Mouse (Mus musculus): ENCODE results near the gene Timp4. TPM values are rescaled to one million over a fixed set of nuclear protein-coding genes. Genes with fewer than 3 reads are reported as not detected.

Gene Timp4
- polyA plus RNA-seq, 1 experiment from 2014 or later: 10.2 TPM

DNA sequence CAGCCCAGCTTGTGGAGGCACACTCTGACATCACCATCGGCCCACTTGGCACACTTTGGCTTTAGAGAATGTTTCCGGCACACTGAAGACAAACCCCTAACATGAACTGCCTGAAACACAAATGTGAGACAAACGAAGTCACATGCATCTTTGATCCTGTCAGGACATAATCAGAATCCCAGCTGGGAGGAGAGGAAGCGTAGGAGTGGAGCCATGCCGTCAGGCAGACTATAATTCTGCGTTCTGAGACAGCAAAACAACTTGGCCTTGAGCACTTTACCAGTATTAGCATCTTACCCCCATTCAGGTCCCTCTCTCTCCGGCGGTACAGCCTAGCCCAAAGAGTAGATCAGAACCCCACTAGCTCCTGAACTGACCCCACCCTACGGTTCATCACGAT, 21.3 kb upstream of the Timp4 start:
- Histone ChIP-seq H3K4me3 (no peak overlapping the region), H3K27me3 (replicated peaks) (no peaks in the 10 kb centered on the region), H3K36me3 (replicated peaks) (no peaks in the 10 kb centered on the region), H3K9me3 (no peaks in the 10 kb centered on the region), H3K9ac (no peak overlapping the region), H3K4me1 (no peaks in the 10 kb centered on the region), H3K27ac (no peak overlapping the region), H3K4me2 (no peak overlapping the region)
- WGBS: 84% methylated on average over 10 of the region's 10 CpGs
- ATAC-seq (replicated peaks): no peak

DNA sequence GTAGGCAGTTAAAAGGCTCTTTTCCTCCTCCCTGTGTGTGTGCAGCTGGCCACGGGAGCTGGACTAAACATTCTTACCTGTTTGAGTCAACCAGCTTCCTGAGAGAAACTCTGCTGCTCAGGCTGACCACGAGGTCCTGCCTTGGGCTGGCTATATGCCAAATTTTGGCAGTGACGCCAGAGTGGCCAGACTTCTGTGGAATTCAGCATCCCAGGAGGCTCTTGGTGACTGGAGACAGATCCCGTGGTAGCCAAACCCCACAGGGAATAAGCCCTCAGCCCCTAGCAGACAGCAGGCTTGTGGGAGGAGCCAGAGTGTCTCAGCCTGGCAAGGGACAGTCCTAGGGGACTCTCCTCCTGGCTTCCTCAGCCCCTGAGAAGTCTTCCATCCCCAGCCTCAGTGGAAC, 19.9 kb upstream of the Timp4 start:
- no peak overlapping the region for H3K9ac ChIP-seq
- ATAC-seq (replicated peaks): no peak
- no peaks in the 10 kb centered on the region for H3K27me3 ChIP-seq (replicated peaks)
- H3K4me2 ChIP-seq: no peak overlapping the region
- no peaks in the 10 kb centered on the region for H3K36me3 ChIP-seq (replicated peaks)
- WGBS: 25% methylated on average over 4 of the region's 4 CpGs
- no peaks in the 10 kb centered on the region for H3K4me1 ChIP-seq
- no peaks in the 10 kb centered on the region for H3K9me3 ChIP-seq
- no peak overlapping the region for H3K4me3 ChIP-seq
- H3K27ac ChIP-seq: no peak overlapping the region

DNA sequence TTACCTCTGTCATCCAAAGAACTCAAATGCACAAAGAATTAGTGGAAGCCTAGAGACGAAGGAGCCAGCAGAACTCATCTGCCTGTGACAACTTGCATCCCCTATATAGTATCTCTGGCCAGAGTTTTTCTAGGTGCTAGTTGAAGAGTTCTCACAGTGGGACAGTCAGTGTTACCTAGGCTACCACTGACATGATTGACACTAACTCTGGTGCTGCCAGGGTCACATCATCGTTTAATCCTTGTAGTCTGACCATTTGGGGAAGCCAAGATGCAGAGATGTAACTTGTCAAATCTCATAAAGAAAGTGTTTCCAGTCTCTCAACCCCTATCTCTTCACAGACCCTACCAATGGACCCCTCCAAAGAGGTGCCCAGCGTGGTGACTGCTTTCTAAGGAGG, 19.3 kb upstream of the Timp4 start:
- Histone ChIP-seq H3K9me3 (no peaks in the 10 kb centered on the region), H3K9ac (no peak overlapping the region), H3K36me3 (replicated peaks) (no peaks in the 10 kb centered on the region), H3K4me3 (no peak overlapping the region), H3K4me2 (no peak overlapping the region), H3K27ac (no peak overlapping the region), H3K27me3 (replicated peaks) (no peaks in the 10 kb centered on the region), H3K4me1 (no peaks in the 10 kb centered on the region)
- no peak for ATAC-seq (replicated peaks)
- WGBS: 64% methylated on average over 3 of the region's 3 CpGs

DNA sequence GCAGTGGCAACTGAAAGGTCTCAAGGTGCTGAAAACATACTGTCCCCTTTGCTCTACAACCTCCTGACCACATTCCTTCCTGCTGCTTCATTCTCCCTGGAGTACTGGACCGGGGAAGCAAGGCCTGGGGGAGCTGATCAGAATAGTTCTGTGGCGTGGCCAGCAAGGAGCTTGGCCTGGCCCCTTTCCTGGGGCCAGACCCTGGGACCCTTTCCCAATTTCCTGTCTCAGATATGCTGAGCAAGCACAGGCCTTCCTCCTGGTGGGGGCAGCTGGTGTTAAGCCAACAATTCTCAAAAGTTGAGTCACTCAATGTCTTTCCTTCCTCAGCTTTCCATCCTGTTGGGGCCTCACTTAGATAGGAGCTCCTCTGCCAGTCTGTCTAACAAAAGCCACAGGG, 18.1 kb upstream of the Timp4 start:
- H3K27me3 ChIP-seq (replicated peaks): no peaks in the 10 kb centered on the region
- no peak overlapping the region for H3K9ac ChIP-seq
- ATAC-seq (replicated peaks): no peak
- no peak overlapping the region for H3K4me2 ChIP-seq
- no peaks in the 10 kb centered on the region for H3K4me1 ChIP-seq
- WGBS: 86% methylated on average over 2 of the region's 2 CpGs
- H3K27ac ChIP-seq: no peak overlapping the region
- no peak overlapping the region for H3K4me3 ChIP-seq
- no peaks in the 10 kb centered on the region for H3K9me3 ChIP-seq
- no peaks in the 10 kb centered on the region for H3K36me3 ChIP-seq (replicated peaks)

DNA sequence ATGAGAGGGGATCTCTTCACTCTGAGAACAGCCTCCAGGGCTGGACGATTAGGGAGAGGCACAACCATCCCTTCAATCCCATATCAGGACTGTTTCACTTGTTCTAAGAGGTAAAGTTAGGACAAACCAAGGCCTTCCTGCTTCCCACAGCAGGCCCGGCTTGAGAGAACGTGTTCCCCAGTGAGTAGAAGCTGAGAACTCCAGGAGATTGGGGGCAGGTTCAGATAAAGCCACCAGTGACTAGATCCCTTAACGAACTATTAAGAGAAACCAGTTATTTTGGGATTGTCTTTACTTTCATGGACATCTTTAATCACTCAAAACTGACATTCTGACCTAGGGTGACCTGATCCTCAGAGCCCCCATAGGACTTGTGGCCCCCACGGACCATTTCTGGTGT, 17.6 kb upstream of the Timp4 start:
- H3K9me3 ChIP-seq: no peaks in the 10 kb centered on the region
- no peak overlapping the region for H3K4me2 ChIP-seq
- H3K36me3 ChIP-seq (replicated peaks): no peaks in the 10 kb centered on the region
- no peak for ATAC-seq (replicated peaks)
- H3K27me3 ChIP-seq (replicated peaks): no peaks in the 10 kb centered on the region
- no peak overlapping the region for H3K9ac ChIP-seq
- H3K4me3 ChIP-seq: no peak overlapping the region
- no peaks in the 10 kb centered on the region for H3K4me1 ChIP-seq
- no peak overlapping the region for H3K27ac ChIP-seq
- 78% methylated on average over 5 of the region's 5 CpGs for WGBS

DNA sequence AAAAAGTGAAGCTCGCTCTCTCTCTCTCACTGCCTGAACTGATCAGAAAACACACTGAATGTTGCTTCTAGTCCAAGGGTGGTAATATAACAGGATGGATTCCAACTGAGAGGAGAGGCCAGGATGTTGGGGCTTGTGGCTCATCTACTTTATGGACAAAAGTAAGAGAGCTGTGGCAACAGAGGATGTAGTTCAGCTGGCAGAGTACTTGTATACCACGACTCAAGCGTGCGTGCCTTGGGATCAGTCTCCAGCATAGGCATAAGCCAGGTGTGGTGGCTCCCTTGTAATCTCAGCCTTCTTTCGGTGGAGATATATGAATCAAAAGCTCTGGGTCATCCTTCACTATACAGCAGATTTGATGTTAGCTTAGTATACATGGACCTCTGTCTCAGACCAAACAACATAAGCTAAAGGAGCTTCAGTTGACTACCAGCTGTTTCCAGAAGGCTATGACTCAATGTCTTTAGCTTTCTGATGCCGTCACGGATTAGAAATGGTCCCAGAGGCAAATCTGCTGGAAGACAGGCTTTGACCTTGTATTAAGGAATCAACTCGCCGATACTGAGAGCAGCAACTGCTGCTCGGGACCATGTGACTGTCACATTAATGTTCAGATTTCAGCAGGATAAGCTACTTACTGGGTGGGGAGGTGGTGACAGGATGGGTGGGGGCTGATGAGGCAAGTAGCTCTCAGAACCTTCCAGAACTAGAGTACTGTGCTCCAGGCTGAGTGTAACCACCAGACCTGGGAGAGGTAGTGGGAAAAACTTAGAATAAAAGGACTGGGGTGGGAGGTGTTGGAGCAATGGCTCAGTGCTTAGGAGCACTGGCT, 16.8 kb upstream of the Timp4 start:
- Histone ChIP-seq H3K4me3 (no peak overlapping the region), H3K9me3 (no peaks in the 10 kb centered on the region), H3K9ac (no peak overlapping the region), H3K27ac (no peak overlapping the region), H3K4me1 (no peaks in the 10 kb centered on the region), H3K4me2 (no peak overlapping the region), H3K27me3 (replicated peaks) (no peaks in the 10 kb centered on the region), H3K36me3 (replicated peaks) (no peaks in the 10 kb centered on the region)
- ATAC-seq (replicated peaks): no peak
- WGBS: 84% methylated on average over 10 of the region's 10 CpGs

DNA sequence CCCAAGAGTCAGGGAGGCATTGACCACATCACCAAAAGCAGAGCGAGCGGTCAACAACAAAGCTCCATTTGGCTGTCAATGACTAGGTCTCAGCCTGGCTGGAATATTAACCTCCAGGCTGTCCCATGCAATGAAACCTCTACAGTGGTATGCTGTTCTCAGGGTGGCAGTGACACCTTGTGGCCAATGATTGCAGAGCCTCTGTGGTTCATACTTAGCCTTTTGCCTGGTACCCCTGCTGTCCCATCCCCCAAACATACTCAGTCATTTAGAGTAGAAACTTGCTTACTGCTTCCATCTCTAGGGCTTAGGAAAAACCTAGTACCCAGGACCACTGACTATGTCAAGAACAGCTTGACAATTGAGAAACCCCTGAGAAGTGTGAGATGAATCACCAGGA, 15.9 kb upstream of the Timp4 start:
- peak; percentile 78 for ATAC-seq (replicated peaks)
- no peak overlapping the region for H3K4me2 ChIP-seq
- H3K9ac ChIP-seq: no peak overlapping the region
- H3K36me3 ChIP-seq (replicated peaks): no peaks in the 10 kb centered on the region
- 56% methylated on average over 2 of the region's 2 CpGs for WGBS
- no peak overlapping the region for H3K27ac ChIP-seq
- H3K9me3 ChIP-seq: no peaks in the 10 kb centered on the region
- H3K27me3 ChIP-seq (replicated peaks): no peaks in the 10 kb centered on the region
- no peak overlapping the region for H3K4me3 ChIP-seq
- H3K4me1 ChIP-seq: no peaks in the 10 kb centered on the region

DNA sequence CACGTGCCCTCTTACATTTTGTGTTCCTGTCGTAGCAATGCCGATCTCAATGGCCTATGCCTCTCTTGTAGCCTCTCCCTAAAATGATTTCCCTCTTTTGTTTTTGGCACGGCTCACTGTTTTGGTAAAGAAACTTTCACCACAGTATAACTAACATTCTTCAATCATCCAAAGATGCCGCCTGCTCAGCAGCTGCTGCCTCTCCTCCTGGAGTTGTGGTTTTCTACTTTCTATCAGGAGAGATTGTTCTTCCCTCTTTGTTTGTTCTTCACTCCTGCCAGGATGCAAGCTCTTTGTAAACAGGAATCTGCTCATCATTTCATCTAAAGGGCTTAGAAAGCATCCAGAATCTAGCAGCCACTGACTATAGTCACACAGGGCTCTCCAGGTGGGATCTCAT, 14.8 kb upstream of the Timp4 start:
- WGBS: 87% methylated on average over 5 of the region's 5 CpGs
- Histone ChIP-seq H3K4me2 (no peak overlapping the region), H3K27ac (no peak overlapping the region), H3K36me3 (replicated peaks) (no peaks in the 10 kb centered on the region), H3K4me1 (no peaks in the 10 kb centered on the region), H3K27me3 (replicated peaks) (no peaks in the 10 kb centered on the region), H3K9ac (no peak overlapping the region), H3K9me3 (no peaks in the 10 kb centered on the region), H3K4me3 (no peak overlapping the region)
- no peak for ATAC-seq (replicated peaks)

DNA sequence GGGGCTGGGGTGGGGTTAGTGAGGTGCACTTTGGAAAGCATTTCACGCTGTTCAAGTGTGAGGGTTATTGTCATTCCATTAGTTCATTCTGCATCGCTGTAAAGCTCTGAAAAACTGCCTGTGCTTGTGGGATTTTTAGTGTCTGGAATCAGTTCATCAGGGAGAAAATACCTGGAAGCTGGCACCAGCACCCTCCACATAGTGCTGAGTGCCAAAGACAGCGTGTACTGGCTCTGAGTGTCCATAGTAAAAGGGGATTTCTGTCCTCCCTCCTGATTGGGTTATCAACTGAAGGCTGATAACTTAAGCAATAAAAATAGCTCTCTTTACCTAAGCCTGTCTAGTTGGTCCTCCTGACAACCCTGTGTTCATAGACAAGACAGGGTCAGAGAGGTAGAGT, 8.5 kb upstream of the Timp4 start:
- Histone ChIP-seq H3K9me3 (no peaks in the 10 kb centered on the region), H3K27me3 (replicated peaks) (no peaks in the 10 kb centered on the region), H3K4me2 (no peak overlapping the region), H3K9ac (no peak overlapping the region), H3K4me3 (no peak overlapping the region), H3K4me1 (no peaks in the 10 kb centered on the region), H3K36me3 (replicated peaks) (no peaks in the 10 kb centered on the region), H3K27ac (no peak overlapping the region)
- WGBS: 82% methylated on average over 3 of the region's 3 CpGs
- ATAC-seq (replicated peaks): no peak

DNA sequence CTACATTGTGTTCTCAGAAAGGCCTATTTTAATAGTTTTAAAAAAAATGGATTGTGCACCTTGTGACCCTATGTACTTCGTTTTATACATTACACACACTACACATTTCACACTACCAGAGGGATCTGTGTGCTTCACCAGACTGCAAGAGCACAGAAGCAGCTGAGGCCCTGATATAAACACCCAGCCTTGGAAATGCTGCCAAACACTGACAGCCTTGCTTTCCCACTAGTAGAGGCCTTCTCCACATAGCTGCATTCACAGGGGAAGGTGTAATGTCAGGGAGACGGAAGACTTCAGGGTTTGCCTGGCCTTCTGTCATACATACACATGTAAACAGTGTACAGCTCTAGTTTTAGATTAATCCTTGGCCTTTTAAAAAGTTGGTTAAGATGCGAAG, 3.2 kb upstream of the Timp4 start:
- H3K4me3 ChIP-seq: no peak overlapping the region
- no peaks in the 10 kb centered on the region for H3K36me3 ChIP-seq (replicated peaks)
- WGBS: 85% methylated on average over 3 of the region's 3 CpGs
- no peak overlapping the region for H3K27ac ChIP-seq
- H3K4me2 ChIP-seq: no peak overlapping the region
- peaks cover 4% of the 10 kb centered on the region for H3K27me3 ChIP-seq (replicated peaks)
- H3K9ac ChIP-seq: no peak overlapping the region
- no peak for ATAC-seq (replicated peaks)
- H3K9me3 ChIP-seq: no peaks in the 10 kb centered on the region
- peaks cover 4% of the 10 kb centered on the region; the same call in 1 of the 2 replicates for H3K4me1 ChIP-seq

DNA sequence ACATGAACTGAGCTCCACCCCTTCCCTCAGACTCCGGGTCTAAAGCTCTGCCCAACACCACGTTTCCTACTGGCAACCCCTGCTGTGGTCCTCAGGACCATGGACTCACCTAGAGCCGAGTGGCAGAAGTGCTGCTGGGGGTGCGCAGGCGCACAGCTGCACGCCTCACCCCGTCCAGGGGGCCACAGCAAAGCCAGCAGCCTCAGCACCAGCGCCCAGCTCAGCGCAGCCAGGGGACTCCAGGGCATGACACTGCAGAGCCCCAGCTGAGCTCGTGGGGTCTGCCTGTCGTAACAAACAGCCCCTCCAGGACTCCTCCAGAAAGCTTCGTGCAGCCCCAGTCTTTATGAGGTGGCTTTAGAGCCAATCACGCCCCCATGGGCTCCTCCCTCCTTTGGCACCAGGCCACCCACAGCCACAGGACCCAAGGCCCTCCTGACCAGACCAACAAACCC, 447 bp downstream of the Timp4 start:
- Histone ChIP-seq H3K9ac (no peak overlapping the region), H3K4me2 (peak overlapping the region; percentile 34), H3K4me3 (0 out of 2 replicates have a peak overlapping the region, but pooled peaks have one; percentile 3), H3K27ac (peak overlapping the region; percentile 63), H3K4me1 (peaks cover 4% of the 10 kb centered on the region; the same call in 1 of the 2 replicates), H3K36me3 (replicated peaks) (no peaks in the 10 kb centered on the region), H3K9me3 (no peaks in the 10 kb centered on the region), H3K27me3 (replicated peaks) (peaks cover 10% of the 10 kb centered on the region)
- ATAC-seq (replicated peaks): peak; percentile 45; the same call in 1 of the 2 replicates
- 5% methylated on average over 13 of the region's 13 CpGs for WGBS

DNA sequence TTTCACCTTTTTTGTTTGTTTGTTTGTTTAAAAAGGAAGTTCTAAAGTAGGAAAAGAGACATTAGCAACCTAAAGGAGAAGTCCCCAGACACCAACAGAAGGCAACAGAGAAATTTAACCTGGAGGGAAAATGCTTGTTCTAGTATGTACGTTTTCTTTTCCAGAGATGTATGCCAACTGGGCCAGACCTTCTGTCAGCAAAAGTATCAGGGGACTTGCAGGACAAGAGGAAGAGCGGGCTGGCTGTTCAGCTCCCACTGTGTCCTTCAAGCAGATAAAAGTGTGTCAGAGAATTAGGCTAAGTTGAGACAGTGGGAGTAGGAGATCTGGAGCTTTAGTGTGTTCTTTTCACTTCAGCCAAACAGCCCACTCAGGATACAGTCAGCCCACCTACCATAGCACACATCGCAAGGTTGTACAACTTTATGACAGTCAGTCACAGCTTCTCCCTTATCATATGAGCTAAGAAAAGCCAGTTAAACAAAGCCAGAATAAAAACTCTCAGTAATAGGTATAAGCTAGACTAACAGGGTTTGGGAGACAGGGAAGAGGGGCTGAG, 6.4 kb downstream of the Timp4 start:
- Histone ChIP-seq H3K9ac (no peak overlapping the region), H3K9me3 (no peaks in the 10 kb centered on the region), H3K4me3 (no peak overlapping the region), H3K4me1 (no peaks in the 10 kb centered on the region), H3K4me2 (no peak overlapping the region), H3K27ac (no peak overlapping the region), H3K27me3 (replicated peaks) (peaks cover 9% of the 10 kb centered on the region), H3K36me3 (replicated peaks) (no peaks in the 10 kb centered on the region)
- WGBS: 89% methylated on average over 3 of the region's 3 CpGs
- no peak for ATAC-seq (replicated peaks)

DNA sequence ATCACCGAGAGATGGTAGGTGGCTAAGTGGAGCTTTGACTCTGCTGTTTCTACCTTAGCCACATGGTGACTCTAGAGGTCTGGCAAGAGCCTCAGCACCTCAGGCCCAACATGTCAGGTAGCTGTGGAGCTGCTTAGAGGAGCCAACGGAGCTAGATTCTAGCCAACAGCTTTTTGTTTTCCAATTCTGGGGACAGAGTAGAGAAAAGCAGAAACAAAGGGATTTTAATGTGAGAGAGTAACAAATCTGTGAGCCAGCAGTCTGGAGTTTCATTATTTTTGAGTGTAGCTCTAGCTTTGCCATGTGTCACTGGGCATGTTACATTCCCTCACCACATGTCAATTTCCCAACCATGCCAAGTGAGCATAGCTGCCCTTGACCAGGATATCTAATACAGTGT, 7.8 kb downstream of the Timp4 start:
- WGBS: 82% methylated on average over 2 of the region's 2 CpGs
- no peaks in the 10 kb centered on the region for H3K36me3 ChIP-seq (replicated peaks)
- H3K4me1 ChIP-seq: no peaks in the 10 kb centered on the region

More for the DNA sequence above, 7.8 kb downstream of the Timp4 start:
- ATAC-seq (replicated peaks): no peak
- Histone ChIP-seq H3K9ac (no peak overlapping the region), H3K27me3 (replicated peaks) (0 out of 2 replicates have a peak, but pooled peaks cover 3% of the 10 kb centered on the region), H3K9me3 (no peaks in the 10 kb centered on the region), H3K4me3 (no peak overlapping the region), H3K4me2 (no peak overlapping the region), H3K27ac (no peak overlapping the region)

All from midbrain, embryonic 15.5 days (tissue).